8 mouse cellular contexts compared by ENCODE assay signal in the genomic region with DNA sequence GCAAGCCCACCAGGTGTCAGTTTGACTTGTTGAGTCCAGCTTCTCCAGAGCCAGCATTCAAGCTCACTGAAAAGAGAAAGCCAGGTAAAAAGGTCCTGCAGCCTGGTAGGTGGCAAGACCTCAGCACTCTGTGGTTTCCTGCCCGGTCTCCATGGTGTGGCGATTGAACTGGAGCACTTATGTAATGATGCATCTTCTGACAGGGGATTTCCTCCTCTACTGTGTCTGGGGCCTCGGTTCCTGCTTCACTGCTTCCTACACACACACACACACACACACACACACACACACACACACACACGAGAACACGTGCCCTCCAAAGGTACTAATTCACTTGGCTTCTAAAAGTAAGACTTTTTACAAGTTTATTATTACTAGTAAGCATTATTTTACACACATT. TPM values are rescaled to one million over a fixed set of nuclear protein-coding genes. Genes with fewer than 3 reads are reported as not detected.
DNase-seq lines count a peak whose midpoint lies in the region; ATAC-seq and TF ChIP-seq lines count a peak whose summit lies in the region.

No protein-coding gene starts in this region.

- peaks cover 3% of the 10 kb centered on the region; the same call in 1 of the 2 replicates for H3K79me2 ChIP-seq in heart, adult 2 months (replicated peaks; ENCODE audit: control insufficient read depth, insufficient read depth, low read length)

- peak overlapping the region; percentile 98 for H3K27ac ChIP-seq in heart, adult 2 months
- no peak overlapping the region for H3K27ac ChIP-seq in heart, embryonic 10.5 days
- H3K27ac ChIP-seq in bone marrow macrophage, adult 2 months (ENCODE audit: insufficient read depth, low read depth, low read length): peak overlapping the region; percentile 67
- H3K27ac ChIP-seq in intestine, embryonic 15.5 days: peak overlapping the region; percentile 32; the same call in 1 of the 2 replicates
- H3K27ac ChIP-seq in midbrain, embryonic 11.5 days (ENCODE audit: low read depth, low read length): no peak overlapping the region
- H3K27ac ChIP-seq in forebrain, postnatal 0 days (ENCODE audit: low read depth, low read length): no peak overlapping the region

- DNase-seq in heart, adult 2 months: peak; percentile 54 to 74
- no peak for DNase-seq in heart, embryonic 10.5 days (ENCODE audit: low spot score)
- DNase-seq in lung, postnatal 4 days: peak; percentile 47 to 57
- DNase-seq in midbrain, embryonic 11.5 days (ENCODE audit: low spot score, missing footprints): no peak
- no peak for DNase-seq in layer of hippocampus, postnatal 25 days (ENCODE audit: extremely low spot score in 1 of 2, low spot score in 1 of 2)
- DNase-seq in forebrain, postnatal 0 days: no peak

- no peak for ATAC-seq in intestine, embryonic 15.5 days
- no peak for ATAC-seq in midbrain, embryonic 11.5 days (ENCODE audit: low FRiP score)
- ATAC-seq in forebrain, postnatal 0 days: no peak

- no peak for TF ChIP-seq CTCF in heart, adult 2 months (IDR thresholded peaks at IDR 0.05)
- no peak for TF ChIP-seq CTCF in bone marrow macrophage, adult 2 months (IDR thresholded peaks at IDR 0.05; ENCODE audit: low read depth, low read length)
- TF ChIP-seq CTCF in forebrain, postnatal 0 days (IDR thresholded peaks at IDR 0.05; ENCODE audit: low read depth): no peak

- 12% methylated on average over 5 of the region's 5 CpGs for WGBS in heart, adult 2 months
- 65% methylated on average over 5 of the region's 5 CpGs for WGBS in heart, embryonic 10.5 days
- 52% methylated on average over 5 of the region's 5 CpGs for WGBS in intestine, embryonic 15.5 days
- 90% methylated on average over 5 of the region's 5 CpGs for WGBS in midbrain, embryonic 11.5 days
- WGBS in forebrain, postnatal 0 days: 87% methylated on average over 5 of the region's 5 CpGs

- TF ChIP-seq POLR2A in heart, adult 2 months (IDR thresholded peaks at IDR 0.05; ENCODE audit: insufficient read depth, low read depth, low read length): no peak
- TF ChIP-seq POLR2A in bone marrow macrophage, adult 2 months (IDR thresholded peaks at IDR 0.05; ENCODE audit: borderline replicate concordance, low read depth, low read length): no peak

- H3K36me3 ChIP-seq in heart, adult 2 months (ENCODE audit: control insufficient read depth, insufficient read depth, low read length): peaks cover 36% of the 10 kb centered on the region
- H3K36me3 ChIP-seq in heart, embryonic 10.5 days: no peaks in the 10 kb centered on the region
- no peaks in the 10 kb centered on the region for H3K36me3 ChIP-seq in intestine, embryonic 15.5 days
- no peaks in the 10 kb centered on the region for H3K36me3 ChIP-seq in midbrain, embryonic 11.5 days (ENCODE audit: control insufficient read depth, insufficient read depth, low read length)
- no peaks in the 10 kb centered on the region for H3K36me3 ChIP-seq in forebrain, postnatal 0 days (ENCODE audit: insufficient read depth)

- H3K9me3 ChIP-seq in heart, embryonic 10.5 days: no peaks in the 10 kb centered on the region
- H3K9me3 ChIP-seq in intestine, embryonic 15.5 days: no peaks in the 10 kb centered on the region
- H3K9me3 ChIP-seq in midbrain, embryonic 11.5 days (ENCODE audit: control insufficient read depth, low read length): no peaks in the 10 kb centered on the region
- H3K9me3 ChIP-seq in forebrain, postnatal 0 days (ENCODE audit: low read length): no peaks in the 10 kb centered on the region

- no peaks in the 10 kb centered on the region for H3K27me3 ChIP-seq in heart, adult 2 months (ENCODE audit: control insufficient read depth, insufficient read depth, low read length)
- H3K27me3 ChIP-seq in heart, embryonic 10.5 days (ENCODE audit: insufficient read depth, poor library complexity, severe bottlenecking): no peaks in the 10 kb centered on the region
- H3K27me3 ChIP-seq in intestine, embryonic 15.5 days (replicated peaks): no peaks in the 10 kb centered on the region
- no peaks in the 10 kb centered on the region for H3K27me3 ChIP-seq in midbrain, embryonic 11.5 days (ENCODE audit: control insufficient read depth, insufficient read depth, low read length)
- H3K27me3 ChIP-seq in forebrain, postnatal 0 days (ENCODE audit: insufficient read depth, low read length): no peaks in the 10 kb centered on the region

- peak overlapping the region; percentile 3; the same call in 1 of the 2 replicates for H3K9ac ChIP-seq in heart, adult 2 months (ENCODE audit: low read depth, low read length)
- no peak overlapping the region for H3K9ac ChIP-seq in intestine, embryonic 15.5 days
- no peak overlapping the region for H3K9ac ChIP-seq in midbrain, embryonic 11.5 days (ENCODE audit: low read length)
- H3K9ac ChIP-seq in forebrain, postnatal 0 days: no peak overlapping the region

- H3K4me3 ChIP-seq in heart, adult 2 months: peak overlapping the region; percentile 73
- H3K4me3 ChIP-seq in heart, embryonic 10.5 days: no peak overlapping the region
- H3K4me3 ChIP-seq in bone marrow macrophage, adult 2 months (ENCODE audit: insufficient read depth, low read length): peak overlapping the region; percentile 60
- 0 out of 2 replicates have a peak overlapping the region, but pooled peaks have one; percentile 3 for H3K4me3 ChIP-seq in intestine, embryonic 15.5 days (replicated peaks)
- no peak overlapping the region for H3K4me3 ChIP-seq in midbrain, embryonic 11.5 days (ENCODE audit: low read depth, low read length)
- H3K4me3 ChIP-seq in forebrain, postnatal 0 days (ENCODE audit: low read depth, low read length): no peak overlapping the region

- intact Hi-C loops in heart, adult 2 months (cut with DNase I): loop anchor here (5.0 kb wide), 1 partner anchor 74 kb away; no protein-coding TSS in a partner anchor

- peaks cover 19% of the 10 kb centered on the region for H3K4me1 ChIP-seq in heart, adult 2 months (ENCODE audit: control insufficient read depth, insufficient read depth, low read length)
- peaks cover 23% of the 10 kb centered on the region for H3K4me1 ChIP-seq in heart, embryonic 10.5 days
- H3K4me1 ChIP-seq in bone marrow macrophage, adult 2 months (ENCODE audit: control insufficient read depth, insufficient read depth, low read length): peaks cover 37% of the 10 kb centered on the region
- H3K4me1 ChIP-seq in intestine, embryonic 15.5 days (replicated peaks): peaks cover 7% of the 10 kb centered on the region
- peaks cover 10% of the 10 kb centered on the region for H3K4me1 ChIP-seq in midbrain, embryonic 11.5 days (ENCODE audit: control insufficient read depth, insufficient read depth, low read length)
- H3K4me1 ChIP-seq in forebrain, postnatal 0 days (ENCODE audit: insufficient read depth): peaks cover 4% of the 10 kb centered on the region; the same call in 1 of the 2 replicates

- H3K4me2 ChIP-seq in intestine, embryonic 15.5 days (replicated peaks): peak overlapping the region; percentile 35
- no peak overlapping the region for H3K4me2 ChIP-seq in midbrain, embryonic 11.5 days
- no peak overlapping the region for H3K4me2 ChIP-seq in forebrain, postnatal 0 days (ENCODE audit: low read depth)

- TF ChIP-seq EP300 in heart, adult 2 months (IDR thresholded peaks at IDR 0.05; ENCODE audit: insufficient read depth, low read depth, low read length): no peak

RNA-seq across cellular contexts. Expression of a gene that starts 2.6 kb away (rescaled TPM):
- total RNA-seq in heart, adult 2 months (2021): 10 to 100 TPM; 67.4 to 78.6 TPM
- 50.1 and 75.8 TPM in 2 replicates for polyA plus RNA-seq in heart, adult 2 months (2012; rRNA removed)
- polyA plus RNA-seq in heart, embryonic 10.5 days (2016; fragmentation: Nextera tagmentation; extraction: Ambion mirVana): 14.9 and 16.5 TPM in 2 replicates
- polyA plus RNA-seq in bone marrow macrophage, adult 2 months (2012; ENCODE audit: insufficient read depth, insufficient read length, missing spikeins): 144 and 157 TPM in 2 replicates
- 16.9 and 18.7 TPM in 2 replicates for polyA plus RNA-seq in intestine, embryonic 15.5 days (2015; fragmentation: Nextera tagmentation; extraction: Ambion mirVana)
- 18.4 and 19.0 TPM in 2 replicates for polyA plus RNA-seq in midbrain, embryonic 11.5 days (2014; fragmentation: Nextera tagmentation; extraction: Ambion mirVana)
- total RNA-seq in layer of hippocampus, postnatal 25 days (2021): 10 to 100 TPM; 59.9 to 64.5 TPM
- total RNA-seq in forebrain, postnatal 0 days (2014; rRNA removed): 12.5 and 15.3 TPM in 2 replicates
- 6.8 and 8.0 TPM in 2 replicates for polyA plus RNA-seq in forebrain, postnatal 0 days (2015; fragmentation: Nextera tagmentation; extraction: Ambion mirVana)

RNA-seq across cellular contexts. Expression of a gene that starts 32.4 kb away (rescaled TPM):
- total RNA-seq in heart, adult 2 months (2021): under 1 TPM in 1 of 2 experiments, not detected in 1; 0.05 TPM
- polyA plus RNA-seq in heart, adult 2 months (2012; rRNA removed): not detected in 2 replicates
- 0.03 TPM in 1 of 2 replicates, not detected in the other for polyA plus RNA-seq in heart, embryonic 10.5 days (2016; fragmentation: Nextera tagmentation; extraction: Ambion mirVana)
- not detected in 2 replicates for polyA plus RNA-seq in bone marrow macrophage, adult 2 months (2012; ENCODE audit: insufficient read depth, insufficient read length, missing spikeins)
- polyA plus RNA-seq in intestine, embryonic 15.5 days (2015; fragmentation: Nextera tagmentation; extraction: Ambion mirVana): 0.10 and 0.15 TPM in 2 replicates
- polyA plus RNA-seq in midbrain, embryonic 11.5 days (2014; fragmentation: Nextera tagmentation; extraction: Ambion mirVana): 4.9 and 5.3 TPM in 2 replicates
- total RNA-seq in layer of hippocampus, postnatal 25 days (2021): 10 to 100 TPM; 17.6 to 19.2 TPM
- 19.1 and 23.5 TPM in 2 replicates for total RNA-seq in forebrain, postnatal 0 days (2014; rRNA removed)
- polyA plus RNA-seq in forebrain, postnatal 0 days (2015; fragmentation: Nextera tagmentation; extraction: Ambion mirVana): 1.6 and 2.3 TPM in 2 replicates

Comparison
In these comparisons a context has a peak if more than half of its experiments do, and no peak if none do; other contexts are left out.
1. DNase-seq: peak in heart, adult 2 months (2 of 2) and lung, postnatal 4 days (2 of 2); none in heart, embryonic 10.5 days (single experiment), midbrain, embryonic 11.5 days (single experiment), layer of hippocampus, postnatal 25 days (0 of 2) and forebrain, postnatal 0 days (single experiment).
2. H3K27ac ChIP-seq: peak in heart, adult 2 months (single experiment), bone marrow macrophage, adult 2 months (single experiment) and intestine, embryonic 15.5 days (single experiment); none in heart, embryonic 10.5 days (single experiment), midbrain, embryonic 11.5 days (single experiment) and forebrain, postnatal 0 days (single experiment).
3. H3K4me3 ChIP-seq: peak in heart, adult 2 months (single experiment), bone marrow macrophage, adult 2 months (single experiment) and intestine, embryonic 15.5 days (single experiment); none in heart, embryonic 10.5 days (single experiment), midbrain, embryonic 11.5 days (single experiment) and forebrain, postnatal 0 days (single experiment).